Mouse (Mus musculus): ENCODE data around the gene Zfp646.
"Not testable (repeated sequence)": the region's sequence is repeated elsewhere in the genome, so short reads cannot be mapped to it uniquely, and the experiment has no call there.

Zfp646 gene

GRCm38 (mm10) chr7:127876041-127876466 lies at the start of gene Zfp646:
Gene Zfp646 (plus strand): TSS chr7:127876221.
- peak; percentile 80 for DNase-seq (ENCODE audit: low spot score)

DNA sequence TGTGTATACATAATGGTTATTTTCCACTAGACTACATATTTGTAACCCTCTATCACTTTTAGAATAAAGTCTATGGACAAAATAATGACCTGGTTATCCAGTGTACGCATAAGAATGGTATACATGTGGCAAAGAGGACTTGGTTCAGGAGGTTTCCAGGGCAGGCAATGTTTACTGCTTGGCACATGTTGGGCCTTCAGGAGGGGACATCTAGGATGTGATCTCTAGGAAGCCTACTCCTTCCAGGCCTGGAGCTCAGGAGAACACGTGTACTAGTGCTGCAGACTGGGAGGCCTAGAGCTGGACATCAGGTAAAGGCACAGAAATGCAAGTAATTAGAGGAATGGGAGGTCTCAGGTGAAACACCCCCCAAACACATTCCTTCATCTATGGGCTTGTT lies 40.5 kb upstream of the Zfp646 start:
- DNase-seq (ENCODE audit: low spot score) = no peak

DNA sequence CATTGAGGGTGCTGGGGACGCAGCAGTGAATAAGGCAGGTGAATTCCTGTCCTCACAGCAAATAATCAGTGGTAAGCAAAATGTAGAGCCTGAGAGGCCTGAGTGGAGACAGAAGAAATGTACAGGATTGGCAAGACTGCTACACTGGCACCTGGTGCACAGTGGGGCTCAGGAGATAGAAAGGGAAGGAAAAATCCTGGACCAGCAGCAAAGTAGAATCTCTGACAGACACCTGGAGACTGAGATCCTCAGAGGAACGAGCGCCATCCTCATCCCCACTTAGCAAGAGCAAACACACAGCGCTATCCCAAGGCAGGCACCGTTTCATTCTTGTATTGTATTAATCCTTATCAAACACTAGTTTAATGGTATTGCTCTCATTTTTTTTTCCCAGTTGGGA lies 38.5 kb upstream of the Zfp646 start:
- no peak for DNase-seq (ENCODE audit: low spot score)

DNA sequence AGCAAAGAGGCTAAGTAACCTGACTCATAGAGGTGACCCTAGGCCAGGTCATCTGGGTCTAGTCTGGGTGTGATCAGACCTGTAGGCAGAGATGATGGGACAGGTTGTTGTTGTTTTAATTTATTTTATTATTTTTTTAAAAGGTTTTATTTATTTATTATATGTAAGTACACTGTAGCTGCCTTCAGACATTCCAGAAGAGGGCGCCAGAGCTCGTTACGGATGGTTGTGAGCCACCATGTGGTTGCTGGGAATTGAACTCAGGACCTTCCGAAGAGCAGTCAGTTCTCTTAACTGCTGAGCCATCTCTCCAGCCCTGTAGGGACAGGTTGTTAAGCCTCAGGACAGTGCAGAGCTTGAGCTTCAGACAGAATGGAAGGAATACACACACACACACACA lies 38.1 kb upstream of the Zfp646 start:
- not testable (repeated sequence) for DNase-seq (ENCODE audit: low spot score)

DNA sequence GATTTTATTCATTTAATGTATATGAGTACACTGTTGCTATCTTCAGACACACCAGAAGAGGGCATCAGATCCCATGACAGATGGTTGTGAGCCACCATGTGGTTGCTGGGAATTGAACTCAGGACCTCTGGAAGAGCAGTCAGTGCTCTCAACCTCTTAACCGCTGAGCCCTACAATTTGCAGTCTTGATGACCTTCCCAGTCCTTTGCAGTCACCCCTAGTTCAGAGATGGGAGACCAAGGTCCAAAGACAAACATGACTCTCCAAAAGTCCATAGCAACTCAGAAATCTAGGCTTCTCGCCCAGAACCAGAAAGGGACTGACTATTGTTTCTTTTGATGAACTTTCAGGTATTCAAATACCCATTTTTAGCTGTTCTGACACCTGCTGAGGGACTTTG lies 36.0 kb upstream of the Zfp646 start:
- not testable (repeated sequence) for DNase-seq (ENCODE audit: low spot score)

DNA sequence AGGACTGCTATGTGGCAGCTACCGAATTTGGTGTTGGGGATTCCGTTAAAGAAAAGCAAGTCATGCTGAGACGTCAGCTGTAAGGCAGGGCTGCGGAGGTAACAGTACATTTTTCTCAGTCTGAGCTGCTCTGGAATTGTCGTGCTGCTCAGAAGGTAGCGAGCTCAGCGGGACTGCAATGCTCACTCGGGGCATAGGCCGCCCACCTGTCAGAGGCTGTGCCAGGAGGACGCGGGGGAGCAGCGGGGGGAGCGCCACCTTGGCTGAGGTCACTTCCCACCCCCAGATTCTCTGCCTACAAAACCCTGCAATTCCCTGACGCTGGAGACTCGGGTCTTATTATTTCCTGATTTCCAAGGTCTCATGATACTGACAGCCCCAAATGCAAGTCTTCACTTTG lies 35.1 kb upstream of the Zfp646 start:
- DNase-seq (ENCODE audit: low spot score) = no peak

DNA sequence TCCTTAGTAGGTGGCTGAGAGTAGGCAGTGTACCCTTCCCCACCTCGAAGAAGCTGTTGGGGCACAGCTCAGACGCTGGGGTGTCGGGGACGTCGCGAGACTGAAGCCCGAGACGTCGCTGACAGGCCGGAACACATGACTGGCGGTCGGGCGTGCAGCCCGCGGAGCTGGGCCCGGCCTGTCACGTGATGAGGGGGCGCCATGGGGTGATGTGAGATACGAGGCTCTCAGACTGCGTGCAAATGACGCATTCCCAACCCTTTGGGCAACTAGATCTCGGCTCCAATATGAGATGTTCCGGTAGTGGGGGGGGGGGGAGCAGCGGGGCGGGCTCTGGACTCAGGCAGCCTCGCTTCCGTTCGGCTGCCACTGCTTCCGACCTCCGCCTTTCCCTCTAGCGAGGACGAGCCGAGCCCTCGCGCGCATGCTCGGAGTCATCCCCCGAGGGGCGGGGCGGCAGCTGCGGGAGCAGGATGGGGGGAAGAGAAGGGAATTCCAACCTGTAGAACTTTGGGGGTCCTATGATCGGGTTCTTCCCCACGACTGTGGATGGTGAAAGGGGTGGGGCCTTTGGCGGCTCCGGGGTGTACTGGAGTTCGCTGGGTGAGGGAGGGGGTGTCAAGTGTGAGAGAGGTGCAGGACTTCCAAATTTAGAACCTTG lies 34.6 kb upstream of the Zfp646 start:
- peak; percentile 87 for DNase-seq (ENCODE audit: low spot score)

DNA sequence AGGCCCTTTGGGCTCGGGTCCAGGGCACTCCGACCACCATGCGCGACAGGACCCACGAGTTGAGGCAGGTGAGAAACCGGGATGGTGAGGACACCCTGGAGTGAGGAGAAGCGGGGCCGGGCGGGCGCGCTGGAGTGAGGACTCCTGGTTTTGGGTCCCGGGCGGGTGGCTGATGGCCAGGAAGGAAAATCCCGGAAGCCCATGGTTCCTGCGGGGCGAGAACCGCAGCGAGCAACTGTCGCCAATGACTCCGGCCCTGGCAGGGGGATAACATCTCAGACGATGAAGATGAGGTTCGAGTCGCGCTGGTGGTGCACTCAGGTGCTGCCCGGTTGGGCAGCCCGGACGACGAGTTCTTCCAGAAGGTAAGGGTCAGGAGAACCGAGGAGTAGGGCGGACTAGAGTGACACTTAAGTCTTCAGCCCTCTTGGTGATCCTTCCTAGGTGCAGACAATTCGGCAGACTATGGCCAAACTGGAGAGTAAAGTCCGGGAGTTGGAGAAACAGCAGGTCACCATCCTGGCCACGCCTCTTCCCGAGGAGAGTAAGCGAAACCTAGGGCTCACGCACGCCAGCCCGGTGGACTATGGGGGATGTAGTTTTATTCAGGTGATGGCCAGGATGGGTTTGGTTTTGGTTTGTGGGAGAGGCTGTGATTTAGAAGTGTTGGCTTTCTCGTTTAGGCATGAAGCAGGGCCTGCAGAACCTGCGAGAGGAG lies 33.9 kb upstream of the Zfp646 start:
- DNase-seq (ENCODE audit: low spot score) = peak; percentile 81

GRCm38 (mm10) chr7:127849973-127850875 lies 25.8 kb upstream of the Zfp646 start:
- no peak for DNase-seq (ENCODE audit: low spot score)

DNA sequence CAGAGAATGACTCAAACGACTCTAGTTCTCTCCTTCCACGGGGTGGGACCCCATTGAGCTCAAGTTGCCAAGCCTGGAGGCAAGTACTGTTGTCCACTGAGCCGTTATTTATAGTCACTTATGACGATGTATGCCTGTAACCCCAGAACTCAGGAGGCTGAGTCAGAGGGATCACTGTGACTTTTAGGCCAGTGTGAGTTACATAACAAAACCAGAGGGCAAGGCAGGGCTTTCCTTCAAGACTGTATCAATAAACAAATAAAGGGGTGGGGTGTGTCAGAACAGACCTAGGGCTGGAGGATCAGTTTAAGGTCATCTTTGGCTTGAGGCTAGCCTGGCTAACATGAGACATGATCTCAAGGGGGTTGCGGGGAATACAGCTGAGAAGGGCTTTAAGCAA lies 25.1 kb upstream of the Zfp646 start:
- no peak for DNase-seq (ENCODE audit: low spot score)

GRCm38 (mm10) chr7:127858258-127858657 lies 17.8 kb upstream of the Zfp646 start:
- DNase-seq (ENCODE audit: low spot score) = no peak

- DNase-seq (ENCODE audit: low spot score) = no peak
Observed at GRCm38 (mm10) chr7:127866434-127866833, 9.6 kb upstream of the Zfp646 start.

DNA sequence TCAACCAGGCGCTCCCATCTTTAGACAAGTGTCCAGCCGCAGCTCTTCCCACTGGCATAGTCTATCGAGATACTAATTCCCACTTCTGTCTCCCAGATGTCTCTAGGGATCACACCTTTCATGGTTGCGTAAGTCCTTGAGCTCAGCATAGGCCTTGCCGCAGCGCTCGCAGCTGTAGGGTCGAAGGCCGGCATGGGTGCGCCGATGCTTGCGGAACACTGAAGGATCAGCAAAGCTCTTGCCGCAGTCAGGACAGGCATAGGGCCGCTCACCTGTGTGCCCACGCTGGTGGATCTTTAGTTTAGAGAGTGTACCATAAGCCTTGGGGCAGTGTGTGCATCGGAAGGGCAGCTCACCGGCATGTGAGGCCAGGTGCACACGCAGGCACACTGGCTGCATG lies 8.4 kb upstream of the Zfp646 start:
- DNase-seq (ENCODE audit: low spot score) = no peak

DNA sequence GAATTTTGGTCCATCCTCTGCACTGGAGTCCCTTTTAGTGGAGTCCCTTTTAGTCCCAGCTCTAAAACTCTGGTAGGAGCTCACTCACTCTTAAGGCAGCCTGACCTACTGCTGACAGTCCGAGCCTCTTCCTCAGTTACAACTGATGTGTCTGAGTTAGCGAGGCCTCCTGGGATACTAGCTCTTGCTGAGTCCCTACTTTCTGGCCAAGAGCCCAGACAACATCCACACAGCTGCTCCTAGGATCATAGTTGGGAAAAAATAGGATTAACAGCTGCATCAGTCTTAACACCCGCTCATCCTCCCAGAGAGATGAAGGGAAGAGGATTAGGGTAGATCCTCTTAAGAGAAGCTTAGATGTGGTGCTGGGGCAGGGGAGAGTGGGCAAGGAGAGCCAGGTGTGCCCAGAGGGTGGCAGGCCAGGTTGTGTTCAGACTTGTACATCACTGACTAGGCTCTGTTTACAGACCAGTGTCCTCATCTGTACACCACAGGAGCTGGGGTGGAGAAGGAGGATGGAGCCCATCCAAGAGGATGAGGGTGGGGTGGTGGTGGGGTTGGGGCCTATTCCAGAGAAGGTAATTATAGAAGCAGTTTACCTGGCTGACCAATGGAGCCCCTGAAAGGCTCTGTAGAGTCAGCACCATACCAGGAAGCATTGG lies 6.7 kb upstream of the Zfp646 start:
- DNase-seq (ENCODE audit: low spot score) = peak; percentile 30

DNA sequence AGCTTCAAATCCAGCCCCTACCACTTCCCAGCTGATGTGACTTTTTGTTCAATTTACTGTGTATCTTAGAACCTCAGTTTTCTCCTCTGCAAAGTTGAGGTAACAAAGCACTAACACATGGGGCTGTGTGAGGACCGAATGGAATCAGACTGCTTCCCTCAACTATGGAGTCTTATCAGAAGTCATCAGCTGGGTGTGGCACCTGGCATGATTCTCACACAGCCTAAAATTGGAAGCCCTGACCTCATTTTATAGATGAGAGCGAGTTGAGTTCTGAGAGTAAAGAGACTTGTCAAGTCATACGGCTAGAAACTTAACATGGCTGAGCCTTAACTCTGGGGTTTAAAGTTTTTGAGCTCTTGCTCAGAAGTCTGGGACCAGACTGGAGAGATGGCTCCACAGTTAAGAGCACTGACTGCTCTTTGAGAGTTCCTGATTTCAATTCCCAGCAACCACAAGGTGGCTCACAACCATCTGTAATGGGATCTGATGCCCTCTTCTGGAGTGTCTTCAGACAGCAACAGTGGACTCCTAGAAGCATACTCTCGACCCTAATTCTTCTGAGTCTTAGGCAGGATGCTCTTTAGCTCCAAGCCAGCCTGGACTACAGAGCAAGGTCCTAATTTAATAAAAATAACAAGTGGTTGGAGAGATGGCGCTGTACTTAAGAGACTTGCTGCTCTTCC lies 5.7 kb upstream of the Zfp646 start:
- peak; percentile 7 for DNase-seq (ENCODE audit: low spot score)

GRCm38 (mm10) chr7:127874812-127875626 lies 1.0 kb upstream of the Zfp646 start:
- DNase-seq (ENCODE audit: low spot score) = no peak

DNA sequence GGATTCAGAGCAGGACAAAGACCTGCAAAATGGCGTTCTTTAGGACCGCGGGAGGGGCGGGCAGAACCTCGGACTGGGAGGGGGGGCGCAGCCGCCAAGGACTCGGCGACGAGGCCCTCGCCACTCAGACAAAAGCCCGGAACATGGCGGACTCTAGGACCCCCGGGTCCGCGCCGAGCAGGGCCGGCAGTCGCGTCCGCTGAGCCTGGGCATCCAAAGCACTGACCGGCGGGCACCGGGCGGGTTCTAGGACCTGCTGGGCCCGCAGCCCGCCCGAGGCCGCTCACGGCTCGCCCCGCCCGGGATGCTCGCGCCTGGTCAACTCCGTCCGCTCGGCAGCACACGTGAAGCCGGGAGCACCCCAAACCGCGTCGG lies 407 bp upstream of the Zfp646 start:
- DNase-seq (ENCODE audit: low spot score) = peak; percentile 97

- peak; percentile 96 for DNase-seq (ENCODE audit: low spot score)
Observed at GRCm38 (mm10) chr7:127876467-127877348, 687 bp downstream of the Zfp646 start, which contains the start of gene Zfp668. Gene Zfp668 (minus strand): TSS chr7:127876828.

GRCm38 (mm10) chr7:127879301-127879700 lies 3.3 kb downstream of the Zfp646 start:
- DNase-seq (ENCODE audit: low spot score) = no peak

GRCm38 (mm10) chr7:127880431-127880830 lies 4.4 kb downstream of the Zfp646 start:
- DNase-seq (ENCODE audit: low spot score) = no peak

Data from retina, embryonic 14.5 days (tissue).